Mouse (Mus musculus) adrenal gland, postnatal 36 days (tissue): ENCODE data around the gene Atf2. TPM values are rescaled to one million over a fixed set of nuclear protein-coding genes. Genes with fewer than 3 reads are reported as not detected.
"Not testable (repeated sequence)": the region's sequence is repeated elsewhere in the genome, so short reads cannot be mapped to it uniquely, and the experiment has no call there.

ENCODE experiments used
- DNase-seq, 2 experiments: peaks; one replicate each; pipeline ENCODE4 v3.0.0; 2021; ENCODE audit warnings: mixed read lengths in 1 of 2
- long read RNA-seq, 2 experiments: library from polyadenylated mRNA; stranded (forward); transcript quantifications; one replicate each; pipeline ENCODE4 v2.0.0; 2021; ENCODE audit warnings: borderline sequencing depth in 2 of 2
- total RNA-seq, 2 experiments: library from RNA; stranded (reverse); gene quantifications; 2 replicates each; pipeline ENCODE4 v1.2.3; 2021

Gene Atf2
- total RNA-seq: 10 to 100 TPM; 72.8 to 81.7 TPM
- long read RNA-seq, experiment 1, full-length matches to known transcripts: 3 of 12 reads
- long read RNA-seq, experiment 1, partial matches to known transcripts: 4 of 12 reads
- long read RNA-seq, experiment 1, other reads (novel, unspliced or antisense): 5 of 12 reads
- long read RNA-seq, experiment 2, full-length matches to known transcripts: 3 of 6 reads
- long read RNA-seq, experiment 2, partial matches to known transcripts: 1 of 6 reads
- long read RNA-seq, experiment 2, other reads (novel, unspliced or antisense): 2 of 6 reads

GRCm38 (mm10) chr2:73892464-73893296 lies at the start of gene Atf2:
TSS of gene Atf2 (minus strand) at chr2:73892639.
- peak; percentile 99 for DNase-seq

GRCm38 (mm10) chr2:73941281-73941680 lies 48.8 kb upstream of the Atf2 start:
- no peak for DNase-seq

GRCm38 (mm10) chr2:73940471-73940870 lies 48.0 kb upstream of the Atf2 start:
- no peak for DNase-seq

GRCm38 (mm10) chr2:73938896-73939295 lies 46.5 kb upstream of the Atf2 start:
- DNase-seq: no peak

- peak in 1 of 2 experiments; percentile 27 for DNase-seq
These were observed 40.4 kb upstream of the Atf2 start for GRCm38 (mm10) chr2:73932676-73933313.

- peak; percentile 24 to 32 for DNase-seq
These were observed 35.3 kb upstream of the Atf2 start for GRCm38 (mm10) chr2:73927711-73928110.

- DNase-seq: no peak
These were observed 33.1 kb upstream of the Atf2 start for GRCm38 (mm10) chr2:73925539-73925938.

GRCm38 (mm10) chr2:73925089-73925488 lies 32.6 kb upstream of the Atf2 start:
- DNase-seq: peak; percentile 88 to 93

- DNase-seq: no peak
These were observed 27.2 kb upstream of the Atf2 start for GRCm38 (mm10) chr2:73919642-73920041.

GRCm38 (mm10) chr2:73912264-73912663 lies 19.8 kb upstream of the Atf2 start:
- no peak for DNase-seq

- peak; percentile 93 to 94 for DNase-seq
These were observed 18.8 kb upstream of the Atf2 start, which contains the start of gene Atp5g3 for GRCm38 (mm10) chr2:73911175-73911700. TSS of gene Atp5g3 (minus strand) at chr2:73911326.

- DNase-seq: peak; percentile 63 to 78
These were observed 18.2 kb upstream of the Atf2 start for GRCm38 (mm10) chr2:73910571-73911174.

- DNase-seq: no peak
These were observed 16.7 kb upstream of the Atf2 start for GRCm38 (mm10) chr2:73909116-73909515.

- DNase-seq: not testable (repeated sequence)
These were observed 12.2 kb upstream of the Atf2 start for GRCm38 (mm10) chr2:73904679-73905078.

GRCm38 (mm10) chr2:73903536-73903935 lies 11.1 kb upstream of the Atf2 start:
- no peak for DNase-seq

GRCm38 (mm10) chr2:73902328-73902727 lies 9.9 kb upstream of the Atf2 start:
- DNase-seq: not testable (repeated sequence)

GRCm38 (mm10) chr2:73901169-73901568 lies 8.7 kb upstream of the Atf2 start:
- no peak for DNase-seq

GRCm38 (mm10) chr2:73900364-73900763 lies 7.9 kb upstream of the Atf2 start:
- no peak for DNase-seq

GRCm38 (mm10) chr2:73896919-73897318 lies 4.5 kb upstream of the Atf2 start:
- DNase-seq: not testable (repeated sequence)

GRCm38 (mm10) chr2:73893473-73894270 lies 1.2 kb upstream of the Atf2 start:
- no peak for DNase-seq
